Mouse (Mus musculus): ENCODE data around the gene Actg2. TPM values are rescaled to one million over a fixed set of nuclear protein-coding genes. Genes with fewer than 3 reads are reported as not detected.

The Actg2 gene
- polyA plus RNA-seq, 1 experiment: 517 TPM

DNA sequence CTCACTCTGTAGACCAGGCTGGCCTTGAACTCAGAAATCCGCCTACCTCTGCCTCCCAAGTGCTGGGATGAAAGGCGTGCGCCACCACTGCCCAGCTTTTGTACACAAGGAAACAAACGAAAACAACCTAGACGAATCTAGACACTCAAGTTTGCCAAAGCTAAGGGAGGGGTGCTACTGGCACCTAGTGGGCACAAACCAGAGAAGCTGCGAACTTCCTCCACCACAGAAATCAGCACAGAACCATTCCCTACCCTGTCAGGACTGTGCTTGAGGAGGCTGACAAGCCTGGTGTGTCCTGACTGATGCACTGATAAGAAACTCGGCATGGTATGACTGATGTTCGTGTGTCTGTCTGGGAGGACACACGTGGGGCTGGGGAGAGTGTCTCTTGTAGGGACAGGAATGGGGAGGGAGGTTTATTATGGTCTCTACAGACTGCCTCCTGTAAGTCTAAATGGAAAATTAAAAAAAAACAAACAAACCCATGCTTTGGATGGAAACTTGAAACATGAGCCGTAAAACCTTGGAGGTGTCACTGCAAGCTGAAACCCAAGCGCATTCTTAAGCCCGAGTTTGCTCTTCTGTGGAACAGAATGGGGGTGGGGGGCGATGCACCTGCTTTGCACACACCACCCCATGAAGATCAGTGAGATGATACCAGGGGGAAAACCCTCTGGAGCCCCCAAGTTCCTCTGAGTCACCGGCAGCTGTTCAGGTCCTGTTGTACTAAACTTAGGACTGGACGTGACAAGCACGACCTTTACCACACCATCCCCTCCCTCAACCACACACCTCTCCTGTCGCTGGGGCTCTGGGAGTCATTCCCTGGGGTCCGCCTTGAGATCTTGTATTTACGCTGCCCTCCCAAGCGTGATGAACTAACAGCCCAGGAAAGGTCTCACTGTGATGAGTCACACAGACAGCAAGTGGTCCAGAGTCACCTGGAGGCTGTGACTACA lies 33.1 kb upstream of the Actg2 start:
- H3K4me1 ChIP-seq (ENCODE audit: control insufficient read depth, insufficient read depth, low read length): no peaks in the 10 kb centered on the region
- TF ChIP-seq CTCF (IDR thresholded peaks at IDR 0.05; ENCODE audit: borderline replicate concordance, insufficient read depth, low read length): peak; percentile 19; the same call in 1 of the 2 replicates
- no peak for TF ChIP-seq POLR2A (IDR thresholded peaks at IDR 0.05; ENCODE audit: low read depth, low read length)
- no peak overlapping the region for H3K27ac ChIP-seq (ENCODE audit: insufficient read depth, low read length)
- no peak overlapping the region for H3K4me3 ChIP-seq (ENCODE audit: insufficient read depth, low read length)

DNA sequence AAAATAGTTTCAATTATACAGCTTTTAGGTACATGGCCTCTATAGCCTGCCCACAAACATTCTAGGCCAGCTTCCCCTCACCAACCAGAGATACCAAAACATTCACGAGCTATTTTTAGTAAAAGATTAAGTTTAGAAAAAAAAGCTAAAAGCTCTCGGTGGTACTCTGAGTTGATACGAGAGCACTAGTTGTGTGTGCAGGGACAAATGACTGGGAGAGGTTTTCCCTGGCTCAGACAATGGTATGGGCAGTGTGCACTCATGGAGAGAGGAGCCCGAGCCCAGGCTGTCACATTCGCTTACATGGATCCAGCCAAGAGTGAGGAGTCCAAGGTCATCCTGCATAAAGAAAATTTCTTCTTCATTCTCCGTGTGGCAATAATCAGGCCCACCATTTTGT lies 19.9 kb upstream of the Actg2 start:
- no peaks in the 10 kb centered on the region; the same call in 1 of the 2 replicates for H3K4me1 ChIP-seq (ENCODE audit: control insufficient read depth, insufficient read depth, low read length)
- no peak overlapping the region for H3K27ac ChIP-seq (ENCODE audit: insufficient read depth, low read length)
- TF ChIP-seq POLR2A (IDR thresholded peaks at IDR 0.05; ENCODE audit: low read depth, low read length): no peak
- TF ChIP-seq CTCF (IDR thresholded peaks at IDR 0.05; ENCODE audit: borderline replicate concordance, insufficient read depth, low read length): no peak
- no peak overlapping the region for H3K4me3 ChIP-seq (ENCODE audit: insufficient read depth, low read length)

DNA sequence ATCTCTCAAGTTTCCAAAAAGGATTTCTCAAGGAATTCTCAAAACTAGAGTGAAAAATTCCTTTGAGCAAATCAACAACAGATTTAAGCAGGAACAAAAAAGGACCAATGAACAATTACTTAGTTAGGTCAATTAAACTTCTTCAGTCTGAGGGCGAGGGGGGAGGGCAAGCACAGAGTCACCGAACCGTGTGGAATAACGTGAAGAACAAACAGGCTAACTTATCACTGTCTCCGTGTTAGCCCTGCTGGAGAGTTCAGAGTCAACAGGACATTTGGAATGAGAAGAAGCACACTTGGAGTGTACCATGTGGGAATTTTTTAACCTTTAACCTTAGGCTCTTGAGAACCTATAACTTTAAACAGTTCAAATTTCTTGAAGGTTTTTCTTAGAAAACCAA lies 12.3 kb upstream of the Actg2 start:
- TF ChIP-seq CTCF (IDR thresholded peaks at IDR 0.05; ENCODE audit: borderline replicate concordance, insufficient read depth, low read length) (no peak), POLR2A (IDR thresholded peaks at IDR 0.05; ENCODE audit: low read depth, low read length) (no peak)
- no peaks in the 10 kb centered on the region for H3K4me1 ChIP-seq (ENCODE audit: control insufficient read depth, insufficient read depth, low read length)

DNA sequence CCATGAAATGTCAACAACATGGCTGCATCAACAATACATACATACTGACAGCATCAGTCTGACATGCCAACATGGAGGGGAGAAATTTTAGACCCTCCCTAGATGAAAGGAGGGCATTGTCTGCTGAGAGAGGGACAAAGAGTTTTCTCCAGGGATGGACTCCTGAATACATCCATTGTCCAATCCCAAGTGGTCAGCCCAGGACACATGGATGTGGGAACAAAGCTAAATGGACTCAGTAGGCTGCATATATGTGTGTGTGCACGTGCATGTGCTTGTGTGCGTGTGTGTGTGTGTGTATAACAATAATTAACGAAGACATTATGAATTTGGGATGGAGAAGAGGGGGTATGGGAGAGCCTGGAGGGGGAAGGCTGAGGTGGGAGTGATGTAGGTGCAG lies 9.7 kb upstream of the Actg2 start:
- Histone ChIP-seq H3K4me3 (ENCODE audit: insufficient read depth, low read length) (no peak overlapping the region), H3K27ac (ENCODE audit: insufficient read depth, low read length) (no peak overlapping the region), H3K4me1 (ENCODE audit: control insufficient read depth, insufficient read depth, low read length) (peaks cover 5% of the 10 kb centered on the region)
- TF ChIP-seq CTCF (IDR thresholded peaks at IDR 0.05; ENCODE audit: borderline replicate concordance, insufficient read depth, low read length): no peak
- no peak for TF ChIP-seq POLR2A (IDR thresholded peaks at IDR 0.05; ENCODE audit: low read depth, low read length)

More for the DNA sequence above, 12.3 kb upstream of the Actg2 start:
- H3K4me3 ChIP-seq (ENCODE audit: insufficient read depth, low read length): no peak overlapping the region
- no peak overlapping the region for H3K27ac ChIP-seq (ENCODE audit: insufficient read depth, low read length)

DNA sequence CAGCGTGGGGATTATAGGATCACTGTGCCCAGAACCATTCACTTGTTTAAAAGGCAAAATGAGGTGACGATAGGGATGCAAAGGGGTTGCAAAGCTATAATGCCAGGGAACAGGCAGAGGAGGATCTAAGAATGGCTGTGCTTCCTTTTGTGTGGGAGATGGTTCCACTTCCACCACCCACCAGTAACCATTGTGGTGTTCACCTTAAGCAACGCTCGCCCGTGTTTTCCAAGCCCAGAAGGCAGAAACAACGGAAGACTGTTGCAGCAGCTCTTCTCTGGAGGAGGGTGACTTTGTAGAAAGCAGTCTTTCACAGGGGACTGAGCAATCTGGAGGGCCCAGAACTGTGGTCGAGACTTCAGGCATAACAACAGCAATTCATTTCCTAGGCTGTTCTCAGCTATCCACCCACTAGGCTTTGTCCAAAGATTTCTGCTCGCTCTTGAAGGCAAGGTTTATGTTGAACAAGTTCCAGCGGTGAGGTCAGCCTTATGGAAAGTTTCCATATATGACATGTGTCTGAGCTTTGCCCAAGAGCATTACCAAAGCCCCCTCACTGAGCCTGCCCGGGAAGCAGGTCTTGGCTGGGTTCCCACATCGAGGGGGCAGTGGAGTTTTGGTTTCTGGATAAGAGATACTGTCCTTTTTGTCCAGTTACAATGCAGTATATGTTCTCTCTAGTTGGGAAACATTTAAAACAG lies 5.8 kb upstream of the Actg2 start:
- Histone ChIP-seq H3K4me1 (ENCODE audit: control insufficient read depth, insufficient read depth, low read length) (peaks cover 5% of the 10 kb centered on the region), H3K27ac (ENCODE audit: insufficient read depth, low read length) (peak overlapping the region; percentile 87), H3K4me3 (ENCODE audit: insufficient read depth, low read length) (no peak overlapping the region)
- TF ChIP-seq POLR2A (IDR thresholded peaks at IDR 0.05; ENCODE audit: low read depth, low read length) (no peak), CTCF (IDR thresholded peaks at IDR 0.05; ENCODE audit: borderline replicate concordance, insufficient read depth, low read length) (no peak)

DNA sequence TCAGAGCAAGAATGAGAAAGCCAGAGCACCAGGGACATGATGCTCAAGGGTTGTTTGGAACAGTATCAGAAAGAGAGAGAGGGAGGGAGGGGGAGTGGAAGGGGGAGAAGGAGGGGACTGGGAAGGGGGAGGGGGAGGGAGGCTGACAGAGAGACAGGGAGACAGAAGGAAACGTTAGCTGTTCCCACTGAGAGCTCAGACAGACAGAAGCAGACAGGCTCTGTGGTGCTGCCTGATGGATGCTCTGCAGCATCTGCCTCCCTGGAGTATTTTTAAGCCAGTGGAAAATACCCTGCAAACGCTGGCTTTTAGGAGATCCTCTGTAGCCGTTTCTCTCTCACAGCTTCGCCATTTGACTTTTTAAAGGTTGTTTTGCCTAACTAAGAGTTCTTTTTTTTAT lies 4.0 kb upstream of the Actg2 start:
- TF ChIP-seq POLR2A (IDR thresholded peaks at IDR 0.05; ENCODE audit: low read depth, low read length): no peak
- TF ChIP-seq CTCF (IDR thresholded peaks at IDR 0.05; ENCODE audit: borderline replicate concordance, insufficient read depth, low read length): no peak
- no peak overlapping the region for H3K4me3 ChIP-seq (ENCODE audit: insufficient read depth, low read length)
- no peak overlapping the region for H3K27ac ChIP-seq (ENCODE audit: insufficient read depth, low read length)
- H3K4me1 ChIP-seq (ENCODE audit: control insufficient read depth, insufficient read depth, low read length): peaks cover 5% of the 10 kb centered on the region

DNA sequence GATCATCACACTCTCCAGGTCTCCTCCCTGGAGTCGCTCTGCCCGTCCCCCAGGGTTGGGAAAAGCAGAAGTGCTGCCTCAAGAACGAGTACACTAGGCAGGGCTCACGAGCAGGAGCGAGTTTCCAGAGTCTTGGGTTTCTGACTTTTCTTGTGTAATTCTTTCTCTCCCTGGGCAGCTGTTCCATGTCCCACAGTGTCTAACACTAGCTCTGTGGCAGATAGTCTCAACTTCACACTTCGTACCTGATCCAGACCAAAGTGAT lies 662 bp upstream of the Actg2 start:
- Histone ChIP-seq H3K4me3 (ENCODE audit: insufficient read depth, low read length) (no peak overlapping the region), H3K4me1 (ENCODE audit: control insufficient read depth, insufficient read depth, low read length) (peaks cover 3% of the 10 kb centered on the region), H3K27ac (ENCODE audit: insufficient read depth, low read length) (peak overlapping the region; percentile 15)
- TF ChIP-seq POLR2A (IDR thresholded peaks at IDR 0.05; ENCODE audit: low read depth, low read length): no peak
- TF ChIP-seq CTCF (IDR thresholded peaks at IDR 0.05; ENCODE audit: borderline replicate concordance, insufficient read depth, low read length): no peak

DNA sequence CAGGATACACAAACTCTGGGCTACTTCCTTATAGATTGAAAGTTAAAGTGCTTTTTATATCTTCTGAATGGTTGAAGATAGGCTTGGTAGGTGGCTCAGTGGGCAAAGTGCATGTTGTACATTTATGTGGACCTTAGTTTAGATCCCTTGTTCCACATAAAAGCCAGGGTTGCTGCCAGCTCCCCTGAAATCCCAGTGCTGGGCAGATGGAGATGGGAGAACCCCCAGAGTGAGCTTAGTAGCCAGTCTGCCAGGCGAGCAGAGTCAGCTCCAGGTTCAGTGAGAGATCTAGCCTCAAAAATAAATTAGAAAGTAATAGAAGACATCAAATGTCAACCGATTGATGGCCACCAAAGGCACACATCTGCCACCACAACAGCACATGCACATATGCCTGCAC lies 3.5 kb downstream of the Actg2 start:
- Histone ChIP-seq H3K4me3 (ENCODE audit: insufficient read depth, low read length) (peak overlapping the region; percentile 1; the same call in 1 of the 2 replicates), H3K4me1 (ENCODE audit: control insufficient read depth, insufficient read depth, low read length) (no peaks in the 10 kb centered on the region), H3K27ac (ENCODE audit: insufficient read depth, low read length) (no peak overlapping the region)
- TF ChIP-seq POLR2A (IDR thresholded peaks at IDR 0.05; ENCODE audit: low read depth, low read length) (no peak), CTCF (IDR thresholded peaks at IDR 0.05; ENCODE audit: borderline replicate concordance, insufficient read depth, low read length) (no peak)

DNA sequence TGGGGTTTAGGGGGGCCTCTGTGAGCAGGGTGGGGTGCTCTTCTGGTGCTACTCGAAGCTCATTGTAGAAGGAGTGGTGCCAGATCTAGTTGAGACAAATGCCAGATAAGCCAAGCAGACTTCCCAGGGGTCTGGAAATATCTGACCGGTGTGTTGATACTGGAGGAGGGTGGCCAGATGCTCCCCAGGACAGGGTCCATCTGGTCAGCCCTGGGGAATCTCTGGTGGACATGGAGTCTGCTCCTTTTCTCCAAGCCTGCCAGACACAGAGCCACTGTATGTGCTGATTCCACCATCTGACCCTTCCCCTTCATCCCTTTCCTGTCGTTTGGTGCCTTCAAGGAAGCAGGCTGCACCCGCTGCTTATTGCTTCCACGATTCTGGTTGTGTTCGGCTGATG lies 12.9 kb downstream of the Actg2 start:
- TF ChIP-seq POLR2A (IDR thresholded peaks at IDR 0.05; ENCODE audit: low read depth, low read length) (no peak), CTCF (IDR thresholded peaks at IDR 0.05; ENCODE audit: borderline replicate concordance, insufficient read depth, low read length) (no peak)
- H3K4me1 ChIP-seq (ENCODE audit: control insufficient read depth, insufficient read depth, low read length): no peaks in the 10 kb centered on the region
- no peak overlapping the region for H3K4me3 ChIP-seq (ENCODE audit: insufficient read depth, low read length)
- no peak overlapping the region for H3K27ac ChIP-seq (ENCODE audit: insufficient read depth, low read length)

DNA sequence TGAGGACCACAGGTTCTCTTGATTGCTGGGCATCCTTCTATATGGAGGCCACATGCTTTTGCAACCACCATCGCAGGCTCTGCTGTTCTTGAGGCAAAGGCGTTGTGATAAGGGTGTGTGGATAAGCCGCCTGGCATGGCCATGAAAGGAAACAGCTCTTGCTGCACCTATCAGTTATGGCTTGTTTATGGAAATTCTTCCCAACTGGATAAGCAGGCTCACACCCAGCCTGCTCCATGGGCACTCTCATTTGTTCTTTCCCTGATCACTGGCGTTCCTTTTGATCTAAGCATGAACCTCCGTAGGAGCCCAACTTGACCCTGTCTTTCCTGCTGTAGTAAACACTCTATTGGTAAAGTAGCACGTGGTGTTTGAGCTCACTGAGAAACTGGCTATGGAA lies 14.3 kb downstream of the Actg2 start:
- Histone ChIP-seq H3K4me3 (ENCODE audit: insufficient read depth, low read length) (no peak overlapping the region), H3K27ac (ENCODE audit: insufficient read depth, low read length) (no peak overlapping the region), H3K4me1 (ENCODE audit: control insufficient read depth, insufficient read depth, low read length) (no peaks in the 10 kb centered on the region)
- TF ChIP-seq CTCF (IDR thresholded peaks at IDR 0.05; ENCODE audit: borderline replicate concordance, insufficient read depth, low read length): no peak
- no peak for TF ChIP-seq POLR2A (IDR thresholded peaks at IDR 0.05; ENCODE audit: low read depth, low read length)
